Mouse (Mus musculus): ENCODE measurements around the gene Irf8.

GRCm38 (mm10) chr8:120768454-120769218, 32.5 kb downstream of the Irf8 start:
- TF ChIP-seq CTCF (IDR thresholded peaks at IDR 0.05; ENCODE audit: low read depth) (no peak), EP300 (optimal IDR thresholded peaks at IDR 0.05) (no peak)

Measured in stomach, postnatal 0 days (tissue).